Mouse (Mus musculus) brain, embryonic 14.5 days (tissue): ENCODE data around the gene Nfe2l2.

ENCODE experiments used
- CTCF ChIP-seq: fragments of 200-500 bp; IDR thresholded peaks from 2 replicates; pipeline ENCODE4 v1.5.1; 2012; ENCODE audit warnings: inconsistent platforms, mild to moderate bottlenecking, moderate library complexity, borderline replicate concordance; ENCODE audit not compliant: insufficient read depth, insufficient read length; ENCODE audit errors: extremely low read depth
- POLR2A ChIP-seq: fragments of 200-500 bp; IDR thresholded peaks from 2 replicates; pipeline ENCODE4 v1.6.1; 2012; ENCODE audit warnings: mild to moderate bottlenecking, inconsistent platforms, borderline replicate concordance; ENCODE audit not compliant: poor library complexity, insufficient read depth, insufficient read length, severe bottlenecking; ENCODE audit errors: extremely low read depth

DNA sequence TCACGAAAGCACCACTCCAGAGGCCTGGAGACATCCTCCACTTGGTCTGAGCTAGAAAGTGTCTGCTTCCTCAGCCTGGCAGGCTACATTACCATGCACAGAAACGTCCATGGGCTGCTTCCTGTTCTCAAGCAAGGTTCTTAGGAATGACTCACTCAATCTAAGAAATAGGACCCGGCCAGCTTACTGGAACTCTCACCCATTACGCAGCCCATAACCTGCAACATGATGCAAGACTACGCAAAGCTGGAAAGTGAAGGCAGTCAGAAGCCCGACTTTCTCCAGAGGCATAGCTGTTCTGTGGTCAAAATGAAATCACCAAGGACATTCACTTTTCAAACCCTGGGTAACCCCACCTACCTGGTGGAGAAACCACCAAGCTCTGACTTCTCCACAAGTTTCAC, 19.0 kb downstream of the Nfe2l2 start:
- TF ChIP-seq POLR2A (no peak), CTCF (no peak)
